Mouse (Mus musculus) frontal cortex, adult 2 months (tissue): ENCODE measurements around the gene Epas1. TPM values are rescaled to one million over a fixed set of nuclear protein-coding genes. Genes with fewer than 3 reads are reported as not detected.
A peak's percentile ranks its signal among the peaks of the same experiment; 100 is the strongest.

Experiments
- DNase-seq, 2 experiments: peaks; one replicate each; pipeline ENCODE4 v3.0.0; 2022; ENCODE audit warnings: low spot score in 1 of 2; ENCODE audit errors: extremely low spot score in 1 of 2
- polyA plus RNA-seq: library from polyadenylated mRNA; depleted of rRNA; stranded (reverse); fragments of >200 nt; gene quantifications from 2 replicates; pipeline ENCODE4 v1.2.3, GENCODE M21; 2012; rRNA removed

The Epas1 gene
- 80.9 and 93.8 TPM in 2 replicates for polyA plus RNA-seq

GRCm38 (mm10) chr17:86753130-86753821 lies at the start of gene Epas1:
Gene Epas1 (plus strand): TSS chr17:86753700.
- peak; percentile 29 to 59 for DNase-seq

- DNase-seq: no peak
Observed at GRCm38 (mm10) chr17:86705236-86705635, 48.3 kb upstream of the Epas1 start.

GRCm38 (mm10) chr17:86706467-86706866 lies 47.0 kb upstream of the Epas1 start:
- no peak for DNase-seq

- DNase-seq: no peak
Observed at GRCm38 (mm10) chr17:86709803-86710202, 43.7 kb upstream of the Epas1 start.

GRCm38 (mm10) chr17:86710379-86710778 lies 43.1 kb upstream of the Epas1 start:
- no peak for DNase-seq

GRCm38 (mm10) chr17:86711949-86712348 lies 41.6 kb upstream of the Epas1 start:
- no peak for DNase-seq

GRCm38 (mm10) chr17:86712601-86713000 lies 40.9 kb upstream of the Epas1 start:
- no peak for DNase-seq

GRCm38 (mm10) chr17:86713591-86713990 lies 39.9 kb upstream of the Epas1 start:
- DNase-seq: no peak

- DNase-seq: peak in 1 of 2 experiments; percentile 33
Observed at GRCm38 (mm10) chr17:86724786-86725415, 28.6 kb upstream of the Epas1 start.

- no peak for DNase-seq
Observed at GRCm38 (mm10) chr17:86726480-86726879, 27.0 kb upstream of the Epas1 start.

GRCm38 (mm10) chr17:86727031-86727430 lies 26.5 kb upstream of the Epas1 start:
- DNase-seq: no peak

GRCm38 (mm10) chr17:86731273-86731672 lies 22.2 kb upstream of the Epas1 start:
- no peak for DNase-seq

- DNase-seq: no peak
Observed at GRCm38 (mm10) chr17:86732024-86732423, 21.5 kb upstream of the Epas1 start.

- no peak for DNase-seq
Observed at GRCm38 (mm10) chr17:86732522-86732921, 21.0 kb upstream of the Epas1 start.

GRCm38 (mm10) chr17:86733644-86734043 lies 19.9 kb upstream of the Epas1 start:
- DNase-seq: no peak

- DNase-seq: no peak
Observed at GRCm38 (mm10) chr17:86738477-86738876, 15.0 kb upstream of the Epas1 start.

GRCm38 (mm10) chr17:86743351-86743941 lies 10.1 kb upstream of the Epas1 start:
- no peak for DNase-seq

GRCm38 (mm10) chr17:86744943-86745342 lies 8.6 kb upstream of the Epas1 start:
- DNase-seq: no peak

- no peak for DNase-seq
Observed at GRCm38 (mm10) chr17:86751373-86751871, 2.1 kb upstream of the Epas1 start.

GRCm38 (mm10) chr17:86753931-86754805 lies 668 bp downstream of the Epas1 start:
- DNase-seq: no peak
